Mouse (Mus musculus) ES-Bruce4 (cell line): ENCODE measurements around the gene Irx4.

Source experiments
- CTCF ChIP-seq: IDR thresholded peaks from one replicate; pipeline ENCODE4 v1.8.1; 2011; ENCODE audit warnings: low read depth, low read length
- EP300 ChIP-seq: IDR thresholded peaks from 2 replicates; pipeline ENCODE4 v1.6.1; 2011; ENCODE audit warnings: low read depth, low read length; ENCODE audit not compliant: insufficient read depth

DNA sequence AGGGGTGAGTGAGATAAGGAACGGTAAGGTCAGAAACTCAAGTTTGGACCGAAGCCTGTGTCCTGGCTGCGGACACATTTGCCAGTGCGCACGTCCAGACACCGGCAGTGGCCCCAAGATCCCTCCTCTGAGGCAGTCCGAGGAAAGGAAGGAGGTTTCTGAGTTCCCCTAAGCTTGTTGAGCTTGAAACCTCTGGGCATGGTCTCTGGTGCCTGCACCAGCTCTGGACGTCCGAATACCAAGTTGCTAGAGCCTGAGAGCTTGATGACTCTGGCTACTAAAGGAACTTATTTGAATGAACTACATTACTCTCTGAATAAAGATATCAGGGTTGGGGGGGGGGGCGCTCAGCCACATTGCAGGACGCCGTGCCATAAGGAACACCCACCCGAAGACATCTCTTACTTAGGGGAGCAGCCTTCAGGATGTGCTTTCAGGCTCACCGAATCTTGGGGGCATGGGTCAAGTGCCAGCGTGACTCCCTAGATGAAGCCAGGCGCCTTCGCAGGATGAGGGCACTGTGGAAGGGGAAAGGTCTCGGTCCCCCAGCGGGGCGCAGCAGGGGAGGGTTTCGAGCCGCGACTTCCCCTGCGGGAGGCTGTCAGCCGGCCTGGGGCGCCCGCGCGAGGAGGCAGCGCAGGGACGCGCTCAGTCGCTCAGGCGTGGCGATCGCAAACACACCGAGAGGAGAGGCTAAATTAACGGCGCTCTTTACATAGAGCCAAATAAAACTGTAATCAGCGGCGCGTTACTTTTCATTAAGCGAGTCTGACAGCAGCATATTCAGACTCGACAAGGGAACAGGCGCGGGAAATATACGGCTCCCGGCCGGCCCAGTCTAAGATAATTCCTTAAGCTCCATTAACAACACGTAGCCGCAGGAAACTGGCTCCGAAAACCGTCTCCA, 11.3 kb downstream of the Irx4 start:
- no peak for TF ChIP-seq CTCF
- no peak for TF ChIP-seq EP300
